Mouse (Mus musculus) CH12.LX (cell line): Measurements from ENCODE around the gene Unc5cl. TPM values are rescaled to one million over a fixed set of nuclear protein-coding genes. Genes with fewer than 3 reads are reported as not detected.

Experiments used
- DNase-seq: peaks from one replicate; pipeline ENCODE4 v3.0.0-alpha.2; 2013; ENCODE audit errors: extremely low read depth
- H3K27ac ChIP-seq: 2 replicates; pipeline ENCODE4 v1.5.1; 2012; ENCODE audit warnings: low read depth, mild to moderate bottlenecking, control low read depth, moderate library complexity; ENCODE audit not compliant: insufficient read depth
- H3K27me3 ChIP-seq: replicated peaks from 2 replicates; pipeline ENCODE3; 2012; ENCODE audit warnings: inconsistent platforms
- H3K36me3 ChIP-seq, 2 experiments: replicated peaks in 1 of 2; 2 replicates each; pipeline versions ENCODE3 to v1.6.1; 2012; ENCODE audit warnings: inconsistent platforms in 1 of 2, low read length in 1 of 2, mild to moderate bottlenecking in 1 of 2, mixed read lengths in 1 of 2, moderate library complexity in 1 of 2; ENCODE audit not compliant: control insufficient read depth in 1 of 2, insufficient read depth in 1 of 2
- H3K4me1 ChIP-seq, 2 experiments: 2 replicates each; pipeline ENCODE4 v1.6.1; 2012; ENCODE audit warnings: inconsistent platforms in 1 of 2, moderate library complexity in 1 of 2; ENCODE audit not compliant: insufficient read depth in 2 of 2, control insufficient read depth in 1 of 2
- H3K4me2 ChIP-seq: 2 replicates; pipeline ENCODE4 v1.6.1; 2012; ENCODE audit warnings: low read depth, mild to moderate bottlenecking, control low read depth; ENCODE audit not compliant: poor library complexity, insufficient read depth, severe bottlenecking
- H3K4me3 ChIP-seq, 3 experiments: fragments of 150-350 bp in 1 of 3; sonication (generic) in 1 of 3; replicated peaks in 1 of 3; 2 replicates each; pipeline versions ENCODE3 to v1.5.1; 2011 to 2012; ENCODE audit warnings: low read depth in 2 of 3, low read length in 2 of 3, mild to moderate bottlenecking in 2 of 3, moderate library complexity in 2 of 3, control low read depth in 1 of 3, improper control_type of control experiment in 1 of 3, inconsistent platforms in 1 of 3, mixed read lengths in 1 of 3; ENCODE audit not compliant: poor library complexity in 1 of 3
- H3K79me2 ChIP-seq: replicated peaks from 2 replicates; pipeline ENCODE4 v1.6.1; 2012; ENCODE audit warnings: mild to moderate bottlenecking, moderate library complexity; ENCODE audit not compliant: control insufficient read depth, poor library complexity, insufficient read depth, severe bottlenecking; ENCODE audit errors: extremely low read depth
- H3K9ac ChIP-seq: 2 replicates; pipeline ENCODE4 v1.6.1; 2012; ENCODE audit warnings: low read depth, mild to moderate bottlenecking, control low read depth, moderate library complexity; ENCODE audit not compliant: insufficient read depth
- H3K9me3 ChIP-seq: replicated peaks from 2 replicates; pipeline ENCODE3; 2012; ENCODE audit warnings: low read length, inconsistent platforms, mixed read lengths
- CHD1 ChIP-seq: IDR thresholded peaks from 2 replicates; pipeline ENCODE4 v1.6.1; 2012; ENCODE audit warnings: low read depth, low read length, improper control_type of control experiment, inconsistent platforms
- CHD2 ChIP-seq: IDR thresholded peaks from 2 replicates; pipeline ENCODE4 v1.6.1; 2011; ENCODE audit warnings: low read length, improper control_type of control experiment
- CTCF ChIP-seq, 2 experiments: IDR thresholded peaks in 1 of 2; conservative IDR thresholded peaks in 1 of 2; 2 replicates each; pipeline ENCODE4 v1.5.1; 2011 to 2012; ENCODE audit warnings: low read depth in 2 of 2, low read length in 2 of 2, improper control_type of control experiment in 1 of 2, inconsistent platforms in 1 of 2, mild to moderate bottlenecking in 1 of 2, moderate library complexity in 1 of 2
- ELF1 ChIP-seq: IDR thresholded peaks from 2 replicates; pipeline ENCODE4 v1.6.1; 2014; ENCODE audit warnings: low read depth, mild to moderate bottlenecking, inconsistent platforms, low read length, improper control_type of control experiment
- EP300 ChIP-seq: IDR thresholded peaks from 2 replicates; pipeline ENCODE4 v1.6.1; 2011; ENCODE audit warnings: low read length, improper control_type of control experiment
- HCFC1 ChIP-seq: IDR thresholded peaks from 2 replicates; pipeline ENCODE4 v1.6.1; 2012; ENCODE audit warnings: low read depth, mild to moderate bottlenecking, inconsistent platforms, low read length, improper control_type of control experiment
- IRF4 ChIP-seq: IDR thresholded peaks from 2 replicates; pipeline ENCODE4 v1.6.1; 2014; ENCODE audit warnings: low read depth, mild to moderate bottlenecking, inconsistent platforms, low read length, improper control_type of control experiment
- JUN ChIP-seq: IDR thresholded peaks from 2 replicates; pipeline ENCODE4 v1.6.1; 2011; ENCODE audit warnings: low read depth, mild to moderate bottlenecking, low read length, improper control_type of control experiment, moderate library complexity; ENCODE audit not compliant: insufficient read depth
- MAX ChIP-seq: IDR thresholded peaks from 2 replicates; pipeline ENCODE4 v1.6.1; 2011; ENCODE audit warnings: low read length, improper control_type of control experiment
- MEF2A ChIP-seq: IDR thresholded peaks from 2 replicates; pipeline ENCODE4 v1.6.1; 2014; ENCODE audit warnings: low read depth, mild to moderate bottlenecking, inconsistent platforms, low read length, improper control_type of control experiment, borderline replicate concordance
- MYC ChIP-seq: IDR thresholded peaks from 2 replicates; pipeline ENCODE4 v1.6.1; 2011; ENCODE audit warnings: low read depth, mild to moderate bottlenecking, improper control_type of control experiment, low read length
- NELFE ChIP-seq: IDR thresholded peaks from 2 replicates; pipeline ENCODE4 v1.6.1; 2011; ENCODE audit warnings: low read depth, low read length, improper control_type of control experiment
- POLR2A ChIP-seq: IDR thresholded peaks from 2 replicates; pipeline ENCODE4 v1.6.1; 2011; ENCODE audit warnings: low read depth, mild to moderate bottlenecking, improper control_type of control experiment, low read length
- RAD21 ChIP-seq: IDR thresholded peaks from 2 replicates; pipeline ENCODE4 v1.6.1; 2011; ENCODE audit warnings: low read depth, mild to moderate bottlenecking, low read length, improper control_type of control experiment, moderate library complexity
- SIN3A ChIP-seq: IDR thresholded peaks from 2 replicates; pipeline ENCODE4 v1.6.1; 2012; ENCODE audit warnings: low read length, improper control_type of control experiment, inconsistent platforms
- TCF12 ChIP-seq: IDR thresholded peaks from 2 replicates; pipeline ENCODE4 v1.6.1; 2014; ENCODE audit warnings: low read depth, mild to moderate bottlenecking, inconsistent platforms, low read length, improper control_type of control experiment
- USF2 ChIP-seq: conservative IDR thresholded peaks from 2 replicates; pipeline ENCODE4 v1.6.1; 2011; ENCODE audit warnings: low read depth, low read length, improper control_type of control experiment
- ZC3H11A ChIP-seq: IDR thresholded peaks from 2 replicates; pipeline ENCODE4 v1.6.1; 2012; ENCODE audit warnings: low read depth, mild to moderate bottlenecking, inconsistent platforms, low read length, improper control_type of control experiment
- ZMIZ1 ChIP-seq: IDR thresholded peaks from 2 replicates; pipeline ENCODE4 v1.6.1; 2012; ENCODE audit warnings: low read depth, mild to moderate bottlenecking, inconsistent platforms, low read length, improper control_type of control experiment
- dilution Hi-C: fragments of 300-500 bp; cut with MboI; formaldehyde crosslinking; loops from 2 replicates; pipeline ENCODE4 v1.14.3; 2020; ENCODE audit warnings: low sequenced_read_pairs; ENCODE audit not compliant: extremely low pct_unique_long_range_greater_than_20kb, extremely low pct_ligation_motif_present
- in situ Hi-C: fragments of 300-500 bp; cut with MboI; formaldehyde crosslinking; loops from 3 replicates; pipeline ENCODE4 v1.14.3; 2019; ENCODE audit warnings: low sequenced_read_pairs, low pct_ligation_motif_present, low pct_unique_long_range_greater_than_20kb, mixed read lengths
- polyA plus RNA-seq: library from polyadenylated mRNA; unstranded; fragments of >175 nt; gene quantifications from 2 replicates; pipeline ENCODE4 v1.2.1, GENCODE M21; 2012; ENCODE audit warnings: low read depth; ENCODE audit not compliant: insufficient read length
- total RNA-seq, 2 experiments: library from RNA; depleted of rRNA; stranded (reverse); fragments of 300-350 nt in 1 of 2; fragments of >200 nt in 1 of 2; gene quantifications; 2 replicates each; pipeline ENCODE4 v1.2.3; 2012 to 2014

Unc5cl gene
- total and polyA plus RNA-seq, 3 experiments = 0.09 to 0.21 TPM; not detected in 1

GRCm38 (mm10) chr17:48483764-48484163 is 29.1 kb downstream of the Unc5cl start:
- H3K9ac ChIP-seq = no peak overlapping the region
- TF ChIP-seq POLR2A = no peak
- TF ChIP-seq IRF4 = no peak
- TF ChIP-seq CTCF (conservative IDR thresholded peaks at IDR 0.05 in 1 of 2, IDR thresholded peaks at IDR 0.05 in 1 of 2; ENCODE audit: low read depth in 2 of 2, low read length in 2 of 2) = no peak
- TF ChIP-seq CHD2 = no peak
- TF ChIP-seq ZMIZ1 = no peak
- no peak for TF ChIP-seq TCF12
- TF ChIP-seq JUN = no peak
- TF ChIP-seq NELFE = no peak
- no peak for TF ChIP-seq RAD21
- TF ChIP-seq HCFC1 = no peak
- no peak for TF ChIP-seq MAX
- TF ChIP-seq ELF1 = no peak
- H3K79me2 ChIP-seq = no peaks in the 10 kb centered on the region
- DNase-seq = no peak
- H3K36me3 ChIP-seq = no peaks in the 10 kb centered on the region
- in situ Hi-C loops = no loop called here
- H3K4me3 ChIP-seq = no peak overlapping the region
- dilution Hi-C loops = no loop called here
- H3K9me3 ChIP-seq = peaks cover 4% of the 10 kb centered on the region
- no peak overlapping the region for H3K27ac ChIP-seq
- H3K27me3 ChIP-seq = peaks cover 5% of the 10 kb centered on the region
- H3K4me2 ChIP-seq = no peak overlapping the region
- no peaks in the 10 kb centered on the region for H3K4me1 ChIP-seq

DNA sequence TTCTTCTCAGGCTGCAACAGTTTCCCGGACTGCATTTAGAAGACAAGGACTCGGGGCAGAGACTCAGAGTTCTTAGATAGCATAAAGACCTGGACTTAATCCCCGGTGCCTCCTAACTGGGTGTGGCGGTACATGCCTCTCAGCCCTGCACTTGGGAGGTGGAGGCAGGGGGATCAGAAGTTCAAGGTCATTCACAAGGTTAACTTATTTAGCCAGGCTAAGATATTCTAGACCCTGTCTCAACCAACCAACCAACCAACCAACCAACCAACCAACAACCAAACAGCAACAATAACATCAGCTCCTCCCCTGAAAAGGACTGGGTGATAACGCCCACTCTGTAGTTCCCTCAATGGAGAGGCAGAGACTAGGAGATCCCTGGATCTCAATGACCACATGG is 29.5 kb downstream of the Unc5cl start:
- no peak for DNase-seq
- TF ChIP-seq HCFC1 (no peak), ZC3H11A (no peak), JUN (no peak), EP300 (no peak), SIN3A (no peak), RAD21 (no peak), NELFE (no peak), USF2 (no peak), CHD1 (no peak), MEF2A (no peak), MYC (no peak)
- Histone ChIP-seq H3K4me2 (no peak overlapping the region), H3K4me1 (no peaks in the 10 kb centered on the region), H3K27ac (no peak overlapping the region), H3K9ac (no peak overlapping the region), H3K9me3 (peaks cover 4% of the 10 kb centered on the region), H3K4me3 (no peak overlapping the region), H3K79me2 (no peaks in the 10 kb centered on the region), H3K36me3 (no peaks in the 10 kb centered on the region), H3K27me3 (peaks cover 5% of the 10 kb centered on the region)
- dilution Hi-C loops (no loop called here), in situ Hi-C loops (no loop called here)
